Mouse (Mus musculus) midbrain, embryonic 14.5 days (tissue): ENCODE data around the gene Herc2. TPM values are rescaled to one million over a fixed set of nuclear protein-coding genes. Genes with fewer than 3 reads are reported as not detected.
"Not testable (repeated sequence)": the region's sequence is repeated elsewhere in the genome, so short reads cannot be mapped to it uniquely, and the experiment has no call there.

Experiments
- ATAC-seq: fragments of 200-750 bp; cut with Nextera tagmentation; 2 replicates; pipeline ENCODE4 v1.8.0; 2017; ENCODE audit warnings: moderate number of reproducible peaks, moderate library complexity; ENCODE audit not compliant: low FRiP score, low TSS enrichment
- DNase-seq: peaks from one replicate; pipeline ENCODE4 v3.0.0-alpha.2; 2015
- H3K27ac ChIP-seq: fragments of 300-500 bp; sonication (generic); replicated peaks from 2 replicates; pipeline ENCODE4 v1.5.1; 2014; ENCODE audit warnings: mild to moderate bottlenecking, low read depth, low read length, moderate library complexity
- H3K27me3 ChIP-seq: fragments of 300-500 bp; sonication (generic); 2 replicates; pipeline ENCODE4 v1.6.1; 2014; ENCODE audit warnings: low read length, control low read depth, mixed read lengths; ENCODE audit not compliant: control insufficient read depth, insufficient read depth
- H3K36me3 ChIP-seq: fragments of 300-500 bp; sonication (generic); 2 replicates; pipeline ENCODE4 v1.6.1; 2014; ENCODE audit warnings: low read length, control low read depth; ENCODE audit not compliant: control insufficient read depth, insufficient read depth
- H3K4me1 ChIP-seq: fragments of 300-500 bp; sonication (generic); 2 replicates; pipeline ENCODE4 v1.6.1; 2014; ENCODE audit warnings: mild to moderate bottlenecking, antibody characterized with exemption, low read length, control low read depth; ENCODE audit not compliant: control insufficient read depth, insufficient read depth
- H3K4me2 ChIP-seq: fragments of 300-500 bp; sonication (generic); 2 replicates; pipeline ENCODE4 v1.6.1; 2014; ENCODE audit warnings: mild to moderate bottlenecking, low read length, moderate library complexity
- H3K4me3 ChIP-seq: fragments of 300-500 bp; sonication (generic); replicated peaks from 2 replicates; pipeline ENCODE4 v1.5.1; 2014; ENCODE audit warnings: low read depth, low read length
- H3K9ac ChIP-seq: fragments of 300-500 bp; sonication (generic); replicated peaks from 2 replicates; pipeline ENCODE4 v1.6.1; 2014; ENCODE audit warnings: mild to moderate bottlenecking, low read length, moderate library complexity
- H3K9me3 ChIP-seq: fragments of 300-500 bp; sonication (generic); 2 replicates; pipeline ENCODE4 v1.6.1; 2016; ENCODE audit warnings: low read length, control low read depth, mixed read lengths; ENCODE audit not compliant: control insufficient read depth
- WGBS: fragments of 180-500 bp; shearing (Covaris S2); extraction: QIAGEN DNeasy Blood & Tissue Kit; methylation state at CpG from one replicate; pipeline ENCODE4 v1.1.7; 2014; 5-methylcytosine and 5-hydroxymethylcytosine counted together
- polyA plus RNA-seq: library from polyadenylated mRNA; unstranded; fragments of >200 nt; fragmentation: Nextera tagmentation; extraction: Ambion mirVana; gene quantifications from 2 replicates; pipeline ENCODE4 v1.2.1, GENCODE M21; 2014

Herc2 gene
- polyA plus RNA-seq: 52.3 and 58.7 TPM in 2 replicates

DNA sequence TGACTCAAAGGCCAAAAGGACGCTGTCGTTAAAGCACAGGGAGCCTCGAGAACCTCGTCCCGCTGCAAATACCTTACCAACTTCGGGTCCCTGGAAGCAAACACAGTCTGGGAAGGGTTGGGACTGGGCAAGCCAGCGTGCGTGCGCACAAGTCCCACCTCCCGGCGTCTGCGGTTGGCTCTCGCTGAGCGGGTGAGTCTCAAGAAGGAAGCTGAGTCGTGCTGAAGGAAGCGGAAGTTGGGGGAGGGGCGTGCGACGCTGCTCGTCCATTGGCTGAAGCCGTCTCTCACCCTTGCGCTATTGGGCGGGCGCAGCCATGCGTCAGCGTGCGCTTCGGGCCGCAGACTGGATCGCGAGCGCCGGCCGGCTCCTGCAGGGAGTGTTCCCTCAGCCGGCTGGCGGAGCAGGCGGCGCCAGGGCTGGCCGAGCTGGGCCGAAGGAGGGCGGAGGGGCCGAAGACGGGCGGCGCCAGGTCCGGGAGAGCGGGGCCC is at the start of gene Herc2:
Herc2 (plus strand) TSS at position 366 of the 491 bp plus-strand sequence.
- peak; percentile 100 for ATAC-seq

DNA sequence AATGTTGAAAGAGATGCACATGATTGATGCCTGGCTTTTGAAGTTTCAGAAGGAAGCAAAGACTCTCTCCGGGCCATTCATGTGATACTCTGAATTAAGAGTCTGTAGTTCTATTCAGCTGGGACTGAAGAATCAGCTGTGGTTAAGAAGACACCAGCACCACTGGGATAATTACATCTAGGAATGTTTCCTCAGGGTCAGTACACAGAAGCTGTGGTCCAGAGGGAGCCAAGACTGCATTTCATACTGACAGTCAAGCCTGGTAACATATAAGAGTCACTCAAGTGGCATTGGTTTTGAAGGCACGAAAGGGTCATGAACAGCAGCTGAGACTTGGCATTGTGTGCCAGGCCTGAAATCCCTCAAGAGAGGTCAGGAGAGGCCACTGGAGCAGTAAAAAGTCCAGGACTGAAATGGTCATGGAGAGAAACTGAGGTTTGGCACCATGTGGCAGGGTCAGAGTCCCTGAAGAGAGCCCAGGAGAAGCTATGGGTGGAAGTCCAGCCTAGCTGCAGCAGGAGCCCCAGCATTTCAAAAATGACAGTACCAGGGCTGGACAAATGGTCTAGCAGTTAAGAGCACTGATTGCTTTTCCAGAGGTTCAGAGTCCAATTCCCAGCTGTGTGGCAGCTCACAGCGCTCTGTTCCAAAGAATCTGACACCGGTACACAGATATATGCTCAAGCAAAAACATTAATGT is 39.5 kb upstream of the Herc2 start:
- Histone ChIP-seq H3K27me3 (no peaks in the 10 kb centered on the region), H3K4me3 (no peak overlapping the region), H3K9me3 (peaks cover 2% of the 10 kb centered on the region; the same call in 1 of the 2 replicates), H3K36me3 (0 out of 2 replicates have a peak, but pooled peaks cover 3% of the 10 kb centered on the region), H3K27ac (no peak overlapping the region), H3K4me1 (no peaks in the 10 kb centered on the region), H3K9ac (no peak overlapping the region), H3K4me2 (no peak overlapping the region)
- DNase-seq (no peak), ATAC-seq (no peak)
- 87% methylated on average over 4 of the region's 4 CpGs for WGBS

More for the DNA sequence above, at the start of gene Herc2:
- H3K36me3 ChIP-seq: no peaks in the 10 kb centered on the region
- peak within 1 kb of the TSS; percentile 65 for H3K4me2 ChIP-seq
- no peaks in the 10 kb centered on the region for H3K27me3 ChIP-seq
- no peaks in the 10 kb centered on the region for H3K9me3 ChIP-seq
- peak; percentile 100 for DNase-seq
- peak within 1 kb of the TSS; percentile 83 for H3K9ac ChIP-seq
- H3K4me3 ChIP-seq: peak within 1 kb of the TSS; percentile 88
- peaks cover 11% of the 10 kb centered on the region for H3K4me1 ChIP-seq
- H3K27ac ChIP-seq: peak within 1 kb of the TSS; percentile 90
- under 1% methylated on average over 47 of the region's 47 CpGs for WGBS

DNA sequence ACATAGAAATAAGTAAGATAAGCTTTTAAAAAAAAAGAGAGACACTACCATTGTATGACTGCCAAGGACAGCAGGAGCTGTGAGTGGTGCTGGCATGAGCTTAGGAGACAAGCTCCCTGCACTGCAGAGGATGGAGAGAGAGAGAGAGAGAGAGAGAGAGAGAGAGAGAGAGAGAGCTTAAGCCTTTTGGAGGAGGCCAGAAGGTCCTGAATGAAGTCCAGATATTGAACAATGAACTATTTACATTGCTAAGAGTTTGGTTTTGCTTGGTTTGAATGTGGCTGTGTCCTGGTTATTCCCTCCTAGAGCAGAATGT is 39.0 kb upstream of the Herc2 start:
- no peak for DNase-seq
- Histone ChIP-seq H3K27me3 (no peaks in the 10 kb centered on the region), H3K9me3 (peaks cover 2% of the 10 kb centered on the region; the same call in 1 of the 2 replicates), H3K4me1 (no peaks in the 10 kb centered on the region), H3K4me2 (no peak overlapping the region), H3K36me3 (0 out of 2 replicates have a peak, but pooled peaks cover 3% of the 10 kb centered on the region), H3K9ac (no peak overlapping the region), H3K4me3 (no peak overlapping the region), H3K27ac (no peak overlapping the region)
- ATAC-seq: no peak

DNA sequence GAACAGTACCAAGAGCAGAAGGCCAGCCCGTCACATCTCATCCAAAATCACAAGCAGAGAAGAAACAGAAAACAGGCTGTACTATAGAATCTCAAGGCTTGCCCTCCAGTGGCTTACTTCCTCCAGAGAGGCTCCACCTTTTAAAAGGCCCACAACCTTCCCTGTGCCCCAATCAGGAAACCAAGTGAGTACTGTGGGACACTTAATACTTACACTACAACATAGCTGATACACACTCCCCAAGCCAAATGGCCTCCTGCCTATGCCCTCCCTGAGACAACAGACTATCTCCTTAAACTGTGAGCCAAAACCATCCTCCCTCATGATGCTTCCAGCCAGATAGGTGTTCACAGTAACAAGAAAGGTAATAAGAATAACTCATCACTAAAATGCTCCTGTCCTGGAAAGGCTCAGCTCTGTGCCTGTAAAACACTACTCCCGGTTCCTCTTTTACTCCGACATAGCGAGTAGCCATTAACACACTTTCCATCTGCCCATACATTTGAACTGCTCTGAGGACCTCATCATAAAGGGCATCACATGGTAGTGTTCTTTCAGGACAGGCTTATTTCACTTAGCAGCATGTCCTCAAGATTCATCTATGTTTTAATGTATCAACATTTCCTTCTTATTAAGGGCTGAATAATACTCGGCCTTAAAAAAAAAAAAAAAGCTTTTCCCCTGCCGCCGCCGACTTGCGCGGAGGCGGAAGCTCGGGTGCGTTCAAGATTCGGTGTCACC is 36.6 kb upstream of the Herc2 start:
- no peak overlapping the region for H3K9ac ChIP-seq
- H3K4me3 ChIP-seq: no peak overlapping the region
- H3K36me3 ChIP-seq: 0 out of 2 replicates have a peak, but pooled peaks cover 3% of the 10 kb centered on the region
- ATAC-seq: no peak
- H3K27me3 ChIP-seq: no peaks in the 10 kb centered on the region
- H3K4me2 ChIP-seq: no peak overlapping the region
- H3K9me3 ChIP-seq: peaks cover 2% of the 10 kb centered on the region; the same call in 1 of the 2 replicates
- H3K4me1 ChIP-seq: peaks cover 7% of the 10 kb centered on the region
- H3K27ac ChIP-seq: no peak overlapping the region
- 98% methylated on average over 14 of the region's 14 CpGs for WGBS
- DNase-seq: no peak

DNA sequence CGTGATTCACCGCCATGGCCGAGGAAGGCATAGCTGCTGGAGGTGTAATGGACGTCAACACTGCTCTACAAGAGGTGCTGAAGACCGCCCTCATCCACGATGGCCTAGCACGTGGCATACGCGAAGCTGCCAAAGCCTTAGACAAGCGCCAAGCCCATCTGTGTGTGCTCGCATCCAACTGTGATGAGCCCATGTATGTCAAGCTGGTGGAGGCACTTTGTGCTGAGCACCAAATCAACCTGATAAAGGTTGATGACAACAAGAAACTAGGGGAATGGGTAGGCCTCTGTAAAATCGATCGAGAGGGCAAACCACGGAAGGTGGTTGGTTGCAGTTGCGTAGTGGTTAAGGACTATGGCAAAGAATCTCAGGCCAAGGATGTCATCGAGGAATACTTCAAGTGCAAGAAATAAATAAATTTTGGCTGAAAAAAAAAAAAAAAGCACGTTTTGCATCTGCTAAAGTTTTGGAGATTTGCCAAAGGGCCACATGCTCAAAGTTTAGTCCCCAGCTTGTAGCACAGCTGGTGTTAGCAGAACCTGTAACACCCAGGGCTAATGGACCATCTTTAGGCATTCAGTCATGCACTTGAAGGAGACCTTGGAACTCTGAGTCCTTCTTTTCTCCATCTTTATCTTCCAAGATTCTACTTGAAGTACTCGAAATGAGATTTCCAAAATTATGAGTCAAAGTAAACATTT is 35.8 kb upstream of the Herc2 start:
- not testable (repeated sequence) for H3K9ac ChIP-seq, H3K27me3 ChIP-seq, H3K27ac ChIP-seq, H3K9me3 ChIP-seq, H3K36me3 ChIP-seq, H3K4me3 ChIP-seq, ATAC-seq, H3K4me2 ChIP-seq, DNase-seq
- H3K4me1 ChIP-seq: peaks cover 10% of the 10 kb centered on the region
- 91% methylated on average over 7 of the region's 18 CpGs for WGBS

DNA sequence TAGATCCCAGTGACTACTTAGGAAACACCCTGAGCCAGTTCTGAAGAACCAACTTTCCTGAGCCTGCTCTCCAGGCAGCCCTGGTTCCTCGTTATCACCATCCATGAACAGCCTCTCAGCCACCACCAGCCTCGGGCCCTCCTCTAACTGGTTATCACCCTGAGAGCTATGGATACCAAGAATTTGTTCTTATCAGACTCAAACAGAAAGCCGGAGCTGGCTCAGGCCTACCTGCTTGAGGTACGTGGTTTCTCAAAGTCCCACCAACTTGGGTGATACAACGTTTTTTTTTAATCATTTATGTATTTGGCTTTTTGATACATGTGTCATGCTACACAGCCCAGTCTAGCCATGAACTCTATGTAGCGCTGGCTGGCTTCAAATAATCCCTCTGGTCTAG is 34.8 kb upstream of the Herc2 start:
- H3K36me3 ChIP-seq: 0 out of 2 replicates have a peak, but pooled peaks cover 3% of the 10 kb centered on the region
- H3K4me1 ChIP-seq: peaks cover 10% of the 10 kb centered on the region
- 92% methylated on average over 6 of the region's 6 CpGs for WGBS
- H3K9me3 ChIP-seq: peaks cover 2% of the 10 kb centered on the region; the same call in 1 of the 2 replicates
- no peak for ATAC-seq
- H3K9ac ChIP-seq: no peak overlapping the region
- DNase-seq: no peak
- H3K27ac ChIP-seq: no peak overlapping the region
- no peak overlapping the region for H3K4me3 ChIP-seq
- no peak overlapping the region for H3K4me2 ChIP-seq
- H3K27me3 ChIP-seq: no peaks in the 10 kb centered on the region

DNA sequence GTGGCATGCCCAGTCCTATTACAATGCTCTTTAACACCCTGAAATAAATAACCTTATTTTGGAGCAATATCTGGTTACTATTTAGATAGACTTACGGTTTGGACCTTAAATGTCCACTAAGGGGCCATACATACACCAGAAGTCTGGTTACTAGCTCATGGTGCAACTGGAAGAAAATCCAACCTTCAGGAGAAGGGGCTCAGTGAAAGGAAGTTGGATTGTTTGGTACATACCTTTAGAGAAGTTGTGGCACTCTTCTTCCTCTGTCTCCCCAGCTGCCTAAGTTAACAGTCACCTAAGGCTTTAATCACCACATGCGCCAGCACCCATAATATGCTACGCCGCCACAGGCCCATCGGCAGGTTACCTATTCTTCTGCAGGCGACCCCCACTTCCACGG is 34.2 kb upstream of the Herc2 start:
- ATAC-seq: no peak
- H3K4me3 ChIP-seq: no peak overlapping the region
- no peak overlapping the region for H3K9ac ChIP-seq
- WGBS: 95% methylated on average over 7 of the region's 7 CpGs
- H3K4me1 ChIP-seq: peaks cover 10% of the 10 kb centered on the region
- peaks cover 2% of the 10 kb centered on the region; the same call in 1 of the 2 replicates for H3K9me3 ChIP-seq
- H3K27me3 ChIP-seq: no peaks in the 10 kb centered on the region
- 0 out of 2 replicates have a peak, but pooled peaks cover 3% of the 10 kb centered on the region for H3K36me3 ChIP-seq
- no peak overlapping the region for H3K4me2 ChIP-seq
- H3K27ac ChIP-seq: no peak overlapping the region
- no peak for DNase-seq

DNA sequence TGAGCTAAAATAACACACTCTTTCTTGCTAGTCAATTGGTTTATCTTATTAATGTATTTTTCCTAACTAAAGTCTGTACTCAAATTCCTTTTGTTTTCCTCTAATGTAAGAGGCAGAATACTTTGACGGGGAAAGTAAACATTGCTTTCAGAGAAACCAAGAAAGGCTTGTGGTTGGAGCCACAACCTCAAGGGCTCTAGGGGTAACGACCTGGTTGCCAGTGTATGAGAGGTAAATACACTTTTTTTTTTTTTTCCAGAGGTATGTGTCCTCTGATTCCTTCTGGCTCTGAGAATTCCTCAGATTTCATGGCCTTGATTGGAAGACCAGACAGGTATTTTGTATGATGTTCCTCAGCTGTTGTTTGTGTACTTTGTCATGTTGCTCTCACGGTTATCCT is 32.2 kb upstream of the Herc2 start:
- DNase-seq: no peak
- Histone ChIP-seq H3K9ac (no peak overlapping the region), H3K4me2 (peak overlapping the region; percentile 69), H3K9me3 (peaks cover 2% of the 10 kb centered on the region; the same call in 1 of the 2 replicates), H3K36me3 (0 out of 2 replicates have a peak, but pooled peaks cover 3% of the 10 kb centered on the region), H3K27ac (no peak overlapping the region), H3K4me1 (peaks cover 10% of the 10 kb centered on the region), H3K27me3 (no peaks in the 10 kb centered on the region), H3K4me3 (peak overlapping the region; percentile 62)
- 84% methylated on average over 3 of the region's 3 CpGs for WGBS
- ATAC-seq: no peak
